Mouse (Mus musculus): Measurements from ENCODE around the gene Gm19684. TPM values are rescaled to one million over a fixed set of nuclear protein-coding genes. Genes with fewer than 3 reads are reported as not detected.
"Not testable (repeated sequence)": the region's sequence is repeated elsewhere in the genome, so short reads cannot be mapped to it uniquely, and the experiment has no call there.

Gene Gm19684
- polyA plus RNA-seq, 1 experiment from 2014 or later = not detected

GRCm38 (mm10) chr17:36145111-36145860 lies 23.8 kb downstream of the Gm19684 start:
- Histone ChIP-seq H3K27ac (no peak overlapping the region), H3K9ac (no peak overlapping the region), H3K4me2 (peak overlapping the region; percentile 56), H3K9me3 (replicated peaks) (no peaks in the 10 kb centered on the region), H3K36me3 (no peaks in the 10 kb centered on the region), H3K4me3 (peak overlapping the region; percentile 39), H3K4me1 (peaks cover 9% of the 10 kb centered on the region; the same call in 1 of the 2 replicates), H3K27me3 (replicated peaks) (peaks cover 62% of the 10 kb centered on the region)
- no peak for ATAC-seq
- 5% methylated on average over 78 of the region's 78 CpGs for WGBS (ENCODE audit: insufficient replicate concordance)

- H3K4me1 ChIP-seq; H3K27ac ChIP-seq; H3K36me3 ChIP-seq; H3K9ac ChIP-seq; ATAC-seq; H3K9me3 ChIP-seq (replicated peaks): not testable (repeated sequence)
- WGBS (ENCODE audit: insufficient replicate concordance) = 3% methylated on average over 13 of the region's 13 CpGs
- Histone ChIP-seq H3K27me3 (replicated peaks) (peaks cover 60% of the 10 kb centered on the region), H3K4me2 (peak overlapping the region; percentile 56), H3K4me3 (peak overlapping the region; percentile 39)
Measured at GRCm38 (mm10) chr17:36145861-36146156, 24.3 kb downstream of the Gm19684 start.

GRCm38 (mm10) chr17:36146937-36147336 lies 25.5 kb downstream of the Gm19684 start:
- H3K9ac ChIP-seq; ATAC-seq; H3K27ac ChIP-seq; H3K9me3 ChIP-seq (replicated peaks); H3K4me1 ChIP-seq; H3K4me3 ChIP-seq; H3K4me2 ChIP-seq; H3K36me3 ChIP-seq: not testable (repeated sequence)
- peaks cover 55% of the 10 kb centered on the region for H3K27me3 ChIP-seq (replicated peaks)
- 44% methylated on average over 1 of the region's 1 CpGs for WGBS (ENCODE audit: insufficient replicate concordance)

- H3K4me3 ChIP-seq; H3K9ac ChIP-seq; H3K4me2 ChIP-seq; H3K36me3 ChIP-seq; H3K27ac ChIP-seq; ATAC-seq; H3K4me1 ChIP-seq; H3K9me3 ChIP-seq (replicated peaks): not testable (repeated sequence)
- WGBS (ENCODE audit: insufficient replicate concordance) = 77% methylated on average over 5 of the region's 5 CpGs
- H3K27me3 ChIP-seq (replicated peaks) = peaks cover 56% of the 10 kb centered on the region
Measured at GRCm38 (mm10) chr17:36148468-36148867, 27.0 kb downstream of the Gm19684 start.

GRCm38 (mm10) chr17:36151200-36151599 lies 29.7 kb downstream of the Gm19684 start:
- H3K4me3 ChIP-seq; H3K4me1 ChIP-seq; ATAC-seq; H3K9ac ChIP-seq; H3K9me3 ChIP-seq (replicated peaks); H3K27ac ChIP-seq; H3K36me3 ChIP-seq; H3K4me2 ChIP-seq: not testable (repeated sequence)
- 48% methylated on average over 4 of the region's 4 CpGs for WGBS (ENCODE audit: insufficient replicate concordance)
- H3K27me3 ChIP-seq (replicated peaks) = peaks cover 59% of the 10 kb centered on the region

GRCm38 (mm10) chr17:36154271-36155149 lies 33.0 kb downstream of the Gm19684 start:
- H3K27me3 ChIP-seq (replicated peaks) = peaks cover 78% of the 10 kb centered on the region
- H3K4me2 ChIP-seq = no peak overlapping the region
- H3K4me3 ChIP-seq = no peak overlapping the region
- no peak overlapping the region for H3K27ac ChIP-seq
- no peaks in the 10 kb centered on the region for H3K36me3 ChIP-seq
- H3K9me3 ChIP-seq (replicated peaks) = no peaks in the 10 kb centered on the region
- 9% methylated on average over 3 of the region's 3 CpGs for WGBS (ENCODE audit: insufficient replicate concordance)
- no peak for ATAC-seq
- H3K9ac ChIP-seq = no peak overlapping the region
- no peaks in the 10 kb centered on the region for H3K4me1 ChIP-seq

- 2% methylated on average over 36 of the region's 36 CpGs for WGBS (ENCODE audit: insufficient replicate concordance)
- not testable (repeated sequence) for H3K9ac ChIP-seq
Measured at GRCm38 (mm10) chr17:36157782-36158181, 36.3 kb downstream of the Gm19684 start.

GRCm38 (mm10) chr17:36158264-36158663 lies 36.8 kb downstream of the Gm19684 start:
- not testable (repeated sequence) for H3K4me3 ChIP-seq

More at GRCm38 (mm10) chr17:36157782-36158181, 36.3 kb downstream of the Gm19684 start:
- not testable (repeated sequence) for H3K4me1 ChIP-seq; H3K9me3 ChIP-seq (replicated peaks); ATAC-seq; H3K36me3 ChIP-seq; H3K27ac ChIP-seq
- peak overlapping the region; percentile 13; the same call in 1 of the 2 replicates for H3K4me3 ChIP-seq
- peaks cover 94% of the 10 kb centered on the region for H3K27me3 ChIP-seq (replicated peaks)
- peak overlapping the region; percentile 50 for H3K4me2 ChIP-seq

GRCm38 (mm10) chr17:36161129-36162051 lies 39.9 kb downstream of the Gm19684 start:
- no peaks in the 10 kb centered on the region for H3K36me3 ChIP-seq
- H3K4me2 ChIP-seq = peak overlapping the region; percentile 44
- 4% methylated on average over 56 of the region's 56 CpGs for WGBS (ENCODE audit: insufficient replicate concordance)
- H3K4me3 ChIP-seq = peak overlapping the region; percentile 12
- no peak overlapping the region for H3K9ac ChIP-seq
- no peak overlapping the region for H3K27ac ChIP-seq
- ATAC-seq = no peak
- no peaks in the 10 kb centered on the region for H3K9me3 ChIP-seq (replicated peaks)
- H3K4me1 ChIP-seq = no peaks in the 10 kb centered on the region
- H3K27me3 ChIP-seq (replicated peaks) = peaks cover 93% of the 10 kb centered on the region

More at GRCm38 (mm10) chr17:36158264-36158663, 36.8 kb downstream of the Gm19684 start:
- H3K9me3 ChIP-seq (replicated peaks); H3K4me1 ChIP-seq; H3K9ac ChIP-seq; H3K36me3 ChIP-seq; H3K27ac ChIP-seq; ATAC-seq: not testable (repeated sequence)
- Histone ChIP-seq H3K4me2 (peak overlapping the region; percentile 50), H3K27me3 (replicated peaks) (peaks cover 93% of the 10 kb centered on the region)
- WGBS (ENCODE audit: insufficient replicate concordance) = 19% methylated on average over 11 of the region's 11 CpGs

GRCm38 (mm10) chr17:36166901-36167300 lies 45.4 kb downstream of the Gm19684 start:
- 32% methylated on average over 2 of the region's 2 CpGs for WGBS (ENCODE audit: insufficient replicate concordance)
- peaks cover 88% of the 10 kb centered on the region for H3K27me3 ChIP-seq (replicated peaks)
- H3K36me3 ChIP-seq; H3K27ac ChIP-seq; H3K9ac ChIP-seq; H3K4me3 ChIP-seq; H3K4me1 ChIP-seq; H3K9me3 ChIP-seq (replicated peaks); ATAC-seq; H3K4me2 ChIP-seq: not testable (repeated sequence)

GRCm38 (mm10) chr17:36167306-36168038 lies 46.0 kb downstream of the Gm19684 start:
- Histone ChIP-seq H3K4me1 (peaks cover 8% of the 10 kb centered on the region), H3K27me3 (replicated peaks) (peaks cover 82% of the 10 kb centered on the region), H3K4me2 (peak overlapping the region; percentile 68), H3K4me3 (peak overlapping the region; percentile 52), H3K27ac (no peak overlapping the region), H3K9me3 (replicated peaks) (no peaks in the 10 kb centered on the region), H3K36me3 (no peaks in the 10 kb centered on the region), H3K9ac (no peak overlapping the region)
- no peak for ATAC-seq
- 4% methylated on average over 51 of the region's 51 CpGs for WGBS (ENCODE audit: insufficient replicate concordance)

Measured in liver, embryonic 12.5 days (tissue).